Mouse (Mus musculus): ENCODE measurements at regions not wholly inside any gene's neighbourhood (a gene's known extent, or its start where the extent isn't known, plus 50 kb on each side); places are given as distances from the start of the nearest gene placed in this dataset.

DNA sequence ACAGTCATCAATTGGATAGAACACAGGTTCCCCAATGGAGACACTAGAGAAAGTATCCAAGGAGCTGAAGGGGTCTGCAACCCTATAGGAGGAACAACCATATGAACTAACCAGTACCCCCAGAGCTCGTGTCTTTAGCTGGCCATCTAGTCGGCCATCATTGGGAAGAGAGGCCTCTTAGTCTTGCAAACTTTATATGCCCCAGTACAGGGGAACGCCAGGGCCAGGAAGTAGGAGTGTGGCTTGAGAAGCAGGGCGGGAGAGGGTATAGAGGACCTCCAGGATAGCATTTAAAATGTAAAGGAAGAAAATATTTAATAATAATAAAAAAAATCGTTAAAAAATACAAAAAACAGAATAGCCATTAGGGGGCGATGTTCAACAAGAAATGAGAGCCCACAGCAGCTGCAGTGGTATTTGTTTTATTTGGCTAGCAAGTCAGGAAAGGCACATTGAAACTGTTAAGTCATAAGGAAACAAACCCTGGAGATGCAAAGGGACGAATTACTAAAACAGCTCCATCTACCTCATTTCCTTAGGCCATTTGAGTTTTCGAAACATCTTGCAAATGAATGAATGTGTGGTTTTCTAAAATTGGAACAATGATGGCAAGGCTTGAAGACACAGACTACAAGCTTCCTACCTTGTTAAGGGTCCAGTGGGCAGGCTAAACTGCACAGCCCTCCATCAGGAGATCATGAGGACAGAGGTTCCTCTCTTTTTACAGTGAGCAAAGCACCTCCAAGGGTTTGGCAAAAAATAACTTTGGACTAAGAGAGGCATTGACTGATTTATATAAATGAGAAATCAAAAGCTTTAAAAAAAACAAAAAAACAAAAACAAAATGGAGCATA is 350.7 kb upstream of the Rasa1 start:
- no peak for ATAC-seq
- Histone ChIP-seq H3K4me1 (ENCODE audit: insufficient read depth) (no peaks in the 10 kb centered on the region), H3K4me3 (ENCODE audit: low read depth, low read length) (no peak overlapping the region)

DNA sequence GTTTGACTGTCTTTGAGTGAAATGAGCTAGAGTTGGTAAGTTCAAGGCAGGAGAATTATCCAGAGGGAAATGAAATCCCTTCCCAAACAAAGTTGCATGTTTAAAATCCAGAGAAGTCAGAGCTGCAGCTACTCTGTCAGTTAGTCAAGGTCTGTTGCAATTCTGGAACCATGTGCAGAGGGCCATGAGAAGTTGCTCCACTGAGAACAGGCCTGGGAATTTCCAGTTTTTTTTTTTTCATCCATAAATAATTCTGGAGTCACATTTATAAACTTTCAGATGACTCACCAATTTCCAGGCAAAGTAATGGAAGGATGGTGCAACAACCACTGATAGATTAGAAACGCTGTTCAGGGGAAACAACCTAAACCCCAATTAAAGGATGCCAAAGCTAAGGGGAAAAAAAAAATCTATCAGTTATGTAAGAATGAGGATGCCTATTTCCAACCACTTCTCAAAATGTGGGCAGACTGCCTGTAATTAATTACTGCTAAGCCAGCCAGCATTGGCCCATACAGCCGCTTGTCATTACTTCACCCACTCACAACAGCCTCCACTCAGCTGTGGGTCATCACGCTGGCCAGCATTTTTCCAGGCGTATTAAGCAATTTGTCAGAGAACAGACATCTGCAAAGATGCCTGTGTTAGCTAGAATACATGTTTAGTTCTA is 340.7 kb upstream of the Rasa1 start:
- H3K27me3 ChIP-seq (ENCODE audit: insufficient read depth, low read length), result no peaks in the 10 kb centered on the region
- no peaks in the 10 kb centered on the region for H3K4me1 ChIP-seq (ENCODE audit: insufficient read depth)
- no peak overlapping the region for H3K4me2 ChIP-seq (ENCODE audit: low read depth, low read length)
- no peaks in the 10 kb centered on the region for H3K9me3 ChIP-seq (ENCODE audit: low read length)
- ATAC-seq (no peak), DNase-seq (no peak)
- H3K4me3 ChIP-seq (ENCODE audit: low read depth, low read length), result no peak overlapping the region
- TF ChIP-seq EP300 (IDR thresholded peaks at IDR 0.05; ENCODE audit: low read depth), result no peak
- no peak for TF ChIP-seq CTCF (IDR thresholded peaks at IDR 0.05; ENCODE audit: low read depth)
- no peaks in the 10 kb centered on the region for H3K36me3 ChIP-seq (replicated peaks; ENCODE audit: insufficient read depth, low read length)
- 73% methylated on average over 4 of the region's 4 CpGs for WGBS (ENCODE audit: insufficient replicate concordance)
- no peak overlapping the region for H3K27ac ChIP-seq (ENCODE audit: low read depth)
- no peak overlapping the region for H3K9ac ChIP-seq (replicated peaks)

More for the DNA sequence above, 350.7 kb upstream of the Rasa1 start:
- H3K27ac ChIP-seq (ENCODE audit: low read depth), result no peak overlapping the region
- H3K36me3 ChIP-seq (replicated peaks; ENCODE audit: insufficient read depth, low read length), result no peaks in the 10 kb centered on the region
- DNase-seq, result no peak
- TF ChIP-seq CTCF (IDR thresholded peaks at IDR 0.05; ENCODE audit: low read depth) (peak; percentile 47), EP300 (IDR thresholded peaks at IDR 0.05; ENCODE audit: low read depth) (no peak)
- no peaks in the 10 kb centered on the region for H3K9me3 ChIP-seq (ENCODE audit: low read length)
- H3K9ac ChIP-seq (replicated peaks), result no peak overlapping the region
- no peaks in the 10 kb centered on the region for H3K27me3 ChIP-seq (ENCODE audit: insufficient read depth, low read length)
- WGBS (ENCODE audit: insufficient replicate concordance), result 20% methylated on average over 8 of the region's 8 CpGs
- no peak overlapping the region for H3K4me2 ChIP-seq (ENCODE audit: low read depth, low read length)
